In genomic region chr11:87762702-87763385, GRCm38 (mm10) we compare ENCODE assay signal across 8 mouse cellular contexts. TPM values are rescaled to one million over a fixed set of nuclear protein-coding genes. Genes with fewer than 3 reads are reported as not detected.
DNase-seq lines count a peak whose midpoint lies in the region; ATAC-seq lines count a peak whose summit lies in the region.
"Had no signal": no experiment of that assay in that cellular context is flagged by ENCODE, and none has a peak within 500 bp of the region (broad histone marks: within the 10 kb centered on the region; RNA-seq: fewer than 3 reads in every experiment).

No protein-coding gene starts in this region.

- no peaks in the 10 kb centered on the region for H3K36me3 ChIP-seq in neural tube, embryonic 11.5 days (ENCODE audit: control insufficient read depth, insufficient read depth, low read length)
- no peaks in the 10 kb centered on the region for H3K36me3 ChIP-seq in forebrain, embryonic 16.5 days (ENCODE audit: control insufficient read depth, insufficient read depth)
- peaks cover 7% of the 10 kb centered on the region for H3K36me3 ChIP-seq in liver, embryonic 12.5 days
- no peaks in the 10 kb centered on the region for H3K36me3 ChIP-seq in stomach, embryonic 15.5 days

- H3K27ac ChIP-seq in neural tube, embryonic 11.5 days (ENCODE audit: low read depth, low read length), result no peak overlapping the region
- no peak overlapping the region for H3K27ac ChIP-seq in forebrain, embryonic 16.5 days (ENCODE audit: low read length)
- H3K27ac ChIP-seq in liver, embryonic 12.5 days, result no peak overlapping the region
- H3K27ac ChIP-seq in stomach, embryonic 15.5 days, result no peak overlapping the region
- H3K27ac ChIP-seq: macrophage had no signal

- 43% methylated on average over 12 of the region's 12 CpGs for WGBS in neural tube, embryonic 11.5 days
- 37% methylated on average over 12 of the region's 12 CpGs for WGBS in forebrain, embryonic 16.5 days
- WGBS in liver, embryonic 12.5 days (ENCODE audit: insufficient replicate concordance), result 65% methylated on average over 12 of the region's 12 CpGs
- WGBS in stomach, embryonic 15.5 days, result 56% methylated on average over 12 of the region's 12 CpGs

- no peak for ATAC-seq in neural tube, embryonic 11.5 days (ENCODE audit: insufficient read depth, low FRiP score, low TSS enrichment)
- no peak for ATAC-seq in forebrain, embryonic 16.5 days
- ATAC-seq in liver, embryonic 12.5 days, result no peak
- no peak for ATAC-seq in stomach, embryonic 15.5 days (ENCODE audit: insufficient read depth, low FRiP score, low read depth)

- no peak for DNase-seq in neural tube, embryonic 11.5 days (ENCODE audit: low spot score)
- no peak for DNase-seq in neural tube, embryonic 10.5 days (ENCODE audit: extremely low spot score, low spot score)
- no peak for DNase-seq in embryo, embryonic 9.5 days (ENCODE audit: extremely low spot score)
- DNase-seq in heart, adult 18-20 months, result no peak

- no peaks in the 10 kb centered on the region for H3K9me3 ChIP-seq in neural tube, embryonic 11.5 days (ENCODE audit: control insufficient read depth, low read length)
- no peaks in the 10 kb centered on the region for H3K9me3 ChIP-seq in forebrain, embryonic 16.5 days (ENCODE audit: control insufficient read depth, low read length)
- no peaks in the 10 kb centered on the region for H3K9me3 ChIP-seq in liver, embryonic 12.5 days (replicated peaks)
- H3K9me3 ChIP-seq in stomach, embryonic 15.5 days, result no peaks in the 10 kb centered on the region

- no peak overlapping the region for H3K9ac ChIP-seq in neural tube, embryonic 11.5 days (ENCODE audit: low read length)
- peak overlapping the region; percentile 65 for H3K9ac ChIP-seq in forebrain, embryonic 16.5 days (replicated peaks; ENCODE audit: low read depth, low read length)
- H3K9ac ChIP-seq in liver, embryonic 12.5 days, result no peak overlapping the region
- H3K9ac ChIP-seq in stomach, embryonic 15.5 days, result no peak overlapping the region

- peaks cover 62% of the 10 kb centered on the region for H3K27me3 ChIP-seq in neural tube, embryonic 11.5 days (ENCODE audit: control insufficient read depth, insufficient read depth, low read length)
- no peaks in the 10 kb centered on the region for H3K27me3 ChIP-seq in forebrain, embryonic 16.5 days (replicated peaks; ENCODE audit: control insufficient read depth, insufficient read depth, low read length)
- peaks cover 78% of the 10 kb centered on the region for H3K27me3 ChIP-seq in liver, embryonic 12.5 days (replicated peaks)
- peaks cover 64% of the 10 kb centered on the region for H3K27me3 ChIP-seq in stomach, embryonic 15.5 days (replicated peaks)

- H3K4me1 ChIP-seq in neural tube, embryonic 11.5 days (ENCODE audit: control insufficient read depth, insufficient read depth, low read length), result peaks cover 12% of the 10 kb centered on the region; the same call in 1 of the 2 replicates
- peaks cover 51% of the 10 kb centered on the region for H3K4me1 ChIP-seq in forebrain, embryonic 16.5 days (replicated peaks; ENCODE audit: control insufficient read depth, insufficient read depth, low read length)
- H3K4me1 ChIP-seq in liver, embryonic 12.5 days, result peaks cover 61% of the 10 kb centered on the region
- peaks cover 16% of the 10 kb centered on the region for H3K4me1 ChIP-seq in stomach, embryonic 15.5 days

- H3K4me2 ChIP-seq in neural tube, embryonic 11.5 days (ENCODE audit: low read depth), result peak overlapping the region; percentile 96
- H3K4me2 ChIP-seq in forebrain, embryonic 16.5 days (ENCODE audit: low read length), result peak overlapping the region; percentile 74
- H3K4me2 ChIP-seq in liver, embryonic 12.5 days, result peak overlapping the region; percentile 69
- peak overlapping the region; percentile 93 for H3K4me2 ChIP-seq in stomach, embryonic 15.5 days

- H3K4me3 ChIP-seq in neural tube, embryonic 11.5 days (ENCODE audit: low read depth, low read length), result peak overlapping the region; percentile 54; the same call in 1 of the 2 replicates
- H3K4me3 ChIP-seq in forebrain, embryonic 16.5 days (replicated peaks; ENCODE audit: low read length), result peak overlapping the region; percentile 59
- no peak overlapping the region for H3K4me3 ChIP-seq in liver, embryonic 12.5 days
- peak overlapping the region; percentile 49; the same call in 1 of the 2 replicates for H3K4me3 ChIP-seq in stomach, embryonic 15.5 days (replicated peaks)

RNA-seq across cellular contexts. Expression of gene Tspoap1, which starts 2.5 kb away (rescaled TPM):
- 5.4 and 6.0 TPM in 2 replicates for polyA plus RNA-seq in neural tube, embryonic 11.5 days (2014; fragmentation: Nextera tagmentation; extraction: Ambion mirVana)
- polyA plus RNA-seq in forebrain, embryonic 16.5 days (2015; fragmentation: Nextera tagmentation; extraction: Ambion mirVana), result 26.4 and 47.4 TPM in 2 replicates
- 5.9 and 6.2 TPM in 2 replicates for polyA plus RNA-seq in liver, embryonic 12.5 days (2016; fragmentation: Nextera tagmentation; extraction: Ambion mirVana)
- 2.0 and 2.8 TPM in 2 replicates for polyA plus RNA-seq in stomach, embryonic 15.5 days (2015; fragmentation: Nextera tagmentation; extraction: Ambion mirVana)
- under 1 TPM in 1 of 2 experiments, not detected in 1; 0.15 TPM for total RNA-seq in heart, adult 18-20 months (2021)

RNA-seq across cellular contexts. Expression of gene Supt4a, which starts 25.5 kb away (rescaled TPM):
- polyA plus RNA-seq in neural tube, embryonic 11.5 days (2014; fragmentation: Nextera tagmentation; extraction: Ambion mirVana), result 155 and 162 TPM in 2 replicates
- polyA plus RNA-seq in forebrain, embryonic 16.5 days (2015; fragmentation: Nextera tagmentation; extraction: Ambion mirVana), result 133 and 147 TPM in 2 replicates
- polyA plus RNA-seq in liver, embryonic 12.5 days (2016; fragmentation: Nextera tagmentation; extraction: Ambion mirVana), result 207 and 209 TPM in 2 replicates
- 118 and 127 TPM in 2 replicates for polyA plus RNA-seq in stomach, embryonic 15.5 days (2015; fragmentation: Nextera tagmentation; extraction: Ambion mirVana)
- total RNA-seq in heart, adult 18-20 months (2021), result 10 to 100 TPM; 42.8 to 46.1 TPM

RNA-seq across cellular contexts. Expression of gene Mpo, which starts 30.5 kb away (rescaled TPM):
- polyA plus RNA-seq in neural tube, embryonic 11.5 days (2014; fragmentation: Nextera tagmentation; extraction: Ambion mirVana), result 6.0 and 7.7 TPM in 2 replicates
- 0.29 and 0.80 TPM in 2 replicates for polyA plus RNA-seq in forebrain, embryonic 16.5 days (2015; fragmentation: Nextera tagmentation; extraction: Ambion mirVana)
- 209 and 217 TPM in 2 replicates for polyA plus RNA-seq in liver, embryonic 12.5 days (2016; fragmentation: Nextera tagmentation; extraction: Ambion mirVana)
- 11.1 and 23.1 TPM in 2 replicates for polyA plus RNA-seq in stomach, embryonic 15.5 days (2015; fragmentation: Nextera tagmentation; extraction: Ambion mirVana)
- total RNA-seq in heart, adult 18-20 months (2021), result not detected
